Mouse (Mus musculus): Measurements from ENCODE around the gene Dnaaf2.
"Not testable (repeated sequence)": the region's sequence is repeated elsewhere in the genome, so short reads cannot be mapped to it uniquely, and the experiment has no call there.

Gene Dnaaf2

GRCm38 (mm10) chr12:69197378-69198163, 658 bp downstream of the Dnaaf2 start:
- DNase-seq = peak; percentile 54

DNA sequence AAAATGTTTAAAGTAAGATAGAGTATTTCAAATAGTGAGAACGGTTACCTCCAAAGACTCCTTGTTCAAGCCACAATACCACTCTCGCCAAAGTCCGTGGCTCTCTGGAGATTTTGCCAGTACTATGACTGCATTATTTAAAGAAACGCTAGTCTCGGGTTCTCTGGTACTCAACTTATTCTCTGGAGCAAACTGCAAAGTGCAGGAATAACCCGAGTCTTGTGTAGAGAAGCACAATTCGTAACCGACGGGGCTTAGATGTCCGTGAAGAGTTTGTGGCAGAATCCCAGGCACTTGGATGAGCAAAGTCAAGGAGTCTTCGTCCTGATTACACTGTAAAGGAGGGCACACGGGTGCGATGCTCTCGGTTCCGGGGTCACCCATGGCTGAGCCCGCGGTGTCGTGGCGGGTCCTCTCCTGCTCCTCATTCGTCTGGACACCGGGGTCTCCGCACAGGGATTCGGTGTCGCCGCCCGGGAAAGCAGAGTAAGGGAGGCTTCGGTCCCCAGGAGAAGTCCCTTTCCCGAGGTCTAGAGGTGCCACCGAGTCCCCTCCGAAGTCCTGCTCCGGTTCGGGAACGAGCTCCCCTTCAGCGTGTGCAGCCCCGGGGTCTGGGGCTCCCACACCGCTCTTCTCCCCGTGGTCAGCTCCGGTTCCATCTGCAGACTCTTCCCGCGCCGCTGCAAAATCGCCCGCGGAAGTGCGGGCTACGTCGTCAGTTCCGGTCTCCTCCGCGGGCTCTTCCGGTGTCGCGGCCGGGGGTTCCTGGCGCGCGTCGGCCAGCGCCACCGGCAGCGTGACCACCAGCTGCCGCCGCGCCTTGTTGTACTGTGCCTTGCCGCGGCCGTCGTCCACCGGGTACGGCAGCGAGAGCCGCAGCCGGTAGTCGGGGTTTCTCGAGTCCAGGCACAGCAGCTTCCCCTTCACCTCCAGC, 1.5 kb downstream of the Dnaaf2 start, which contains the start of gene Gm49383:
Gm49383 (minus strand) TSS at position 661 of the 934 bp plus-strand sequence.
- peak; percentile 61 for DNase-seq

GRCm38 (mm10) chr12:69192637-69193036, 5.6 kb downstream of the Dnaaf2 start:
- DNase-seq = no peak

DNA sequence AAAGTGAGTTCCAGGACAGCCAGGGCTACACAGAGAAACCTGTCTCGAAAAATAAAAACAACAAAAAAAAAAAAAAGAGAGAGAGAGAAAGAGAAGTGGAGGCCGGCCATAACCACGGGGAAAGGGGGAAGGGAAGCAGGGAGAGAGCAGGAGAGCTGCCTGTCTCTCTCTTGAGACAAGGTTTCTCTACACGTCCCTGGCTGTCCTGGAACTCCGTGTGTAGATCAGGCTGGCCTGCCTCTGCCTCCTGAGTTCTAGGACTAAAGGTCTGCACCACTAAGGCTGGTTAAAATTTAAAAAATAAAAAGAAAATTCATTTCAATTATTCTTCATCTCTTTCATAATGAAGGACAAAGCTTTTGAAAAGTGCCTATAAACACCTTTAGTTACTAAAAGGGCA, 6.8 kb downstream of the Dnaaf2 start:
- no peak for DNase-seq

DNA sequence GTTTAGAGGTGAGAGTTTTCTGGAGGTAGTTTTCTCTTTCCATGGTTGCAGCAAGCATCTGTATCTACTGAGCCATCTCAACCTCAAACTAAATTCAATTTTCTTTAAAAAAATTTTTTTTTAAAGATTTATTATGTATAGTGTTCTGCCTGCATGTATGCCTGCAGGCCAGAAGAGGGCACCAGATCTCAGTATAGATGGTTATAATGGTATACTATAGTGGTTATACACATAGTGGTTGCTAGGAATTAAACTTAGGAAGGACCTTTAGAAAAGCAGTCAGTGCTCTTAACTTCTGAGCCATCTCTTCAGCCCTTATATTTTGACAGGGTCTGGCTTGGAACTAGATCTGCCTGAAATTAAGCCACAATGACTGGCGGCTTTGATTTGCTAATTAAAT, 7.7 kb downstream of the Dnaaf2 start:
- no peak for DNase-seq

- no peak for DNase-seq
Measured at GRCm38 (mm10) chr12:69190074-69190473, 8.2 kb downstream of the Dnaaf2 start.

DNA sequence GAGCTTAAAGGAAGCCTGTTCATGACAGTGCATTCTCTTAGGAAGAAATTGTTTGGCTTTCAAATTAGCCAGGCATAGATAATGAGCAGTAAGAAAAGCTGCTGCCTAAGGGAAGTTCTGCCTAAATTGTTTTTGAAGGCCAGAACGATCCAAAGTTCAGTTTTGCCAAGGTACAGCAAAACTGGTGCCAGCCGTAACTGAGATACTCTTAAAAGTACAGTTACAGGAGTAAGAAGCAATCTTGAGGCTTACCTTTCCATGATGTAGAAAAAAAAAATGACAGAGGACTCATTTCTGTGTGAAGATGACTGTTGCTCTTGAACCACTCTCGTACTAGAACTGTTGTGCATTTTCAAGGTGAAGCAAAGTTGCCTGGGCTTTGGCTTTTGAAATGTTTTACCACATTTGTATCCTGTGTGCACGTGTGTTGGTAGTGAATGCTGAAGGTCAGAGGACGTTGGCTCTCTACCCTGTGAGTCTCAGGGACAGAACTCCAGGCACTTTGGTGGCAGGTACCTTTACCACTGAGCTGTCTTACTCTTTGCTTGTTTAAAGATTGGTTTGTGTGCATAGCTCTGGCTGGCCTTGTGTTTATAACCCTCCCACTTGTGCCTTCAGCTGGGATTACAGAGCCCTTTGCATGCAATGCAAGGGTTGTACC, 11.3 kb downstream of the Dnaaf2 start:
- DNase-seq = no peak

DNA sequence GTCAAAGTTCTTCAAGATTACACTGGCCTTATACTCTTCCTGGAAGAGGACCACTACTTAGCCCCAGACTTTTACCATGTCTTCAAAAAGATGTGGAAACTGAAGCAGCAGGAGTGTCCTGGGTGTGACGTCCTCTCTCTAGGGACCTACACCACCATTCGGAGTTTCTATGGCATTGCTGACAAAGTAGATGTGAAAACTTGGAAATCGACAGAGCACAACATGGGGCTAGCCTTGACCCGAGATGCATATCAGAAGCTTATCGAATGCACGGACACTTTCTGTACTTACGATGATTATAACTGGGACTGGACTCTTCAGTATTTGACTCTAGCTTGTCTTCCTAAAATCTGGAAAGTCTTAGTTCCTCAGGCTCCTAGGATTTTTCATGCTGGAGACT, 12.9 kb downstream of the Dnaaf2 start:
- no peak for DNase-seq

- no peak for DNase-seq
Measured at GRCm38 (mm10) chr12:69184342-69185295, 13.6 kb downstream of the Dnaaf2 start.

DNA sequence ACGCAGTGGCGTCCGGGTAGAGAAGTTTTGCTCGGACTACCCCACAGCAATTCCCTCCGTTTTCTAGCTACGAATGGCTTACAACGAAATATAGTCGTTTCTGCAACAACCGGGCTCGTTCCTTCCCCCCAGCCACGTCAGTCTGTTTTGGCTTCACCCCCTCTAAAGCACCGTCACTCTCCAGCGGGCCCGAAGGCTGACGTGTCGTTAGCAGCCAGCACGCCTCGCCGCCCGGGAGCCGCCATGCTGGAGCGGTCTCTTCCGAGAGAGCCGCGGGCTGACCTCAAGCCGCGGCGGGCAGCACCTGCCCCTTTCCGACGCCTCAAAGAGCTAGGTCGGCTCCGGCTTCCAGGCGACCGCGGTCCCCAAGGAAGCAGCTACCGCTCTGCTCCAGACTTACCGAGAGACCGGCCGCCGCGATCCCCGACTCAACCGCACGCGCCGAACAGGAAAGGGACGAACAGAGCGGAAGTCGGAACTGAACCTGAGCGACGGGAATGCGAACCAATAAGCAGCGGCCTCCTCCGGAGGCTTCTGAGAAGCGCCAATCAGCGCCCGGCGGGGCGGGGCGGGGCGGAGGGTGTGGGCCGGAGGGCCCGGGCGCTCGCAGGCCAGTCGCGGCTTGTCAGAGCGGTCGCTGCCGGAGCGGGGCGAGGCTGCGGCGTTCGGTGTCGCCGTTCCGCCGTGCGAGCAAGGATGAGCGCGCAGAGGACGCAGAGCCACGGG, 14.5 kb downstream of the Dnaaf2 start, which contains the start of the genes Rpl36al and Mgat2:
Rpl36al (minus strand) TSS at position 501 of the 726 bp plus-strand sequence.
Mgat2 (plus strand) TSS at position 575 of the 726 bp plus-strand sequence.
- peak; percentile 98 for DNase-seq

DNA sequence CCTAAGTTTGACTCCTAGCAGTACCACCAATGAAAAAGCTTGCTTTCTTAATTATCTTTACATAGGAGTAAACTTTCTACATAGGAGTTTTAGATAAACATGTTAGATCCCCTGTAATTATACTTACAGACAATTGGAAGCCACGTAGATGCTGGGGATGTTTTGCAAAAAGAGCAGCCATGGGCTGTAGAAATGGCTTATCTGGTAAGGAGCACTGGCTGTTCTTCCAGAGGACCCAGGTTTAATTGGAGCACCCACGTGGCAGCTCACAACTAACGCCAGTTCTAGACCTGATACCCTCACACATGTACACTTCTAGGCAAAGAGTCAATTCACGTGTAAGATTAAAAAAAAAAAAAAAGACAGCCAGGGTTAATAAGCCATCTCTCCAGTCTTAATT, 16.4 kb downstream of the Dnaaf2 start:
- DNase-seq = no peak

DNA sequence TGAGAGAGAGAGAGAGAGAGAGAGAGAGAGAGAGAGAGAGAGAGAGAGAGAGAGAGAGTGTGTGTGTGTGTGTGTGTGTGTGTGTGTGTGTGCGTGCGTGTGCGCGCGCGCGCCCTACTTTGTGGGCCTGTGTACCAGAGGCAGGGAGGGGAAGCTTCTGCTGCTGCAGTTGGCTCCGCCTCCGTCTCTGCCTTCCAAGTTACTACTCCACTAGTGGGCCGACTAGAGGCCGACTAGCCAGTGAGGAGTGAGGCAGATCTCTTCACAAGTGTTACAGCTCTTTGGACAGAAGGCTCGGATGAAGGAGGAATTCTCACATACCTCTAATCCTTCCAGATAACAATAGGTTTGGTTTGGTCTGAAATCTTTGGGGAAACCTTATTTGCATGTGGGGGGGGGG, 18.9 kb downstream of the Dnaaf2 start:
- no peak for DNase-seq

DNA sequence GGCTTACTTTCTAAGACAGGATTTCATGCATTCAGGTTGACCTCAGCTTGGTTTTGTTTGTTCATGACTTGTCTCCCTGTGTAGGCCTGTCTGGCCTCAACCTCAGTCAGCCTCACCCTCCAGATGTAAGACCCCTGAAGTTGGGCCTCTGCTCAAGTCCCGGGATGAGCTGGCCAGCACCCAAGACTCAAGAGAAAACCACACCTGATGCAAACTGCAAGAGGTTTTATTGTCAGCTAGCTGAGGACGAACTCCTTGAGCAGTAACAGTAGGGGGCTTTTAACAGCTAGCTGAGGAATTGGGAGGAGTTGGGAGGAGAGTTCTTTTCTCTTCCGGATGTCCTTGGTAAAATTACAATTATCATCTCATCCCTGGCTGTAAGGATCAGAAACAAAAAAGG, 20.7 kb downstream of the Dnaaf2 start:
- DNase-seq = no peak

GRCm38 (mm10) chr12:69175975-69176374, 22.3 kb downstream of the Dnaaf2 start:
- no peak for DNase-seq

DNA sequence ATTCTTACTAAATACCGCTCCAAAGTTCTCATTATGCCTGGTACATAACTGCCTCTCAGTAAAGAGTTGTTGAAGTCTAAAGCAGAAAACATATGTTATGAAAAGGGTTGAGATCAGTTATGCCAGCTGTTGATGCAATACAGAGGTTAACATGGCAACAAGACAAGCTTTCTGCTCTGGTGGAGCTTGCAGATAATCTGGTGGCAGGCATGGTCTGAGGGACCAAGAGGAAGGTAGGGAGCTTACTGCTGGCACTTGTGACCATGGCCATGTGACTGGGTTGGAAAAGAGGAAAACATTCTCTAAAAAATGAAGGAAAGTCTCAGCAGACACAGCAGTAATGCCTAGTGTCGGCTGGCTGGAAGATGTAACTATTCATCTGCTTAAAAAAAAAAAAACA, 26.9 kb downstream of the Dnaaf2 start:
- no peak for DNase-seq

DNA sequence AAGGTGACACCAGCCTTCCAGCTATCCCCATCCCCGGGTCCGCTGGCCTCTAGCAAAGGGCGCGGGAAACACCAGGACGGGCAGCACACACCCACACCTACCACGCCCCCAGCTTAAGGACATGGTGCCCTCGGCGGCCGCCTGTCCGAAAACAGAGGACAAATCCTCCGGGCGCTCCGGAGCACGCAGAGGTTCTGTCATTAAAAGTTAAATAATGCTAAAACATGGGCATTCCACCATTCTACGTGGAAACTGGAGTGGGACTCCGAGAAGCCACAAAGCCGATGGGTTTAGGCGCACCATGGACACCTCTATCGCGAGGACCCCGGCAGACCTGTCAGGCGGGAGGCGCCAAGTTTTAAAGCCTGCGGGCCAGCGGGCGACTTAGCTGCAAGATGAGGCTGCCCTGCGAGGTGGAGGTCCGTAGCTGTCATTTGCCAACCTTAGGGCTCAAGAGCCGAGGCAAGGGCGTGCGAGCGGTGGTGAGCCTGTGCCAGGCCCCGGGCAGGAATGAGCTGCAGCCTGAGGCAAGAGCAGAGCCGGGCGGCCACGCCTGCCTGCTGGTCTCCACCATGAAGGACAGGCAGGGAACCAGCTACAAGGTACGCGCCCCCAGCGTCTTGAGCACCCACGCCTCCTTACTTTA, 29.6 kb downstream of the Dnaaf2 start, which contains the start of gene Lrr1:
Lrr1 (plus strand) TSS at position 354 of the 646 bp plus-strand sequence.
- peak; percentile 84 for DNase-seq

- no peak for DNase-seq
Measured at GRCm38 (mm10) chr12:69167656-69168460, 30.4 kb downstream of the Dnaaf2 start.

- DNase-seq = not testable (repeated sequence)
Measured at GRCm38 (mm10) chr12:69166861-69167581, 31.2 kb downstream of the Dnaaf2 start.

DNA sequence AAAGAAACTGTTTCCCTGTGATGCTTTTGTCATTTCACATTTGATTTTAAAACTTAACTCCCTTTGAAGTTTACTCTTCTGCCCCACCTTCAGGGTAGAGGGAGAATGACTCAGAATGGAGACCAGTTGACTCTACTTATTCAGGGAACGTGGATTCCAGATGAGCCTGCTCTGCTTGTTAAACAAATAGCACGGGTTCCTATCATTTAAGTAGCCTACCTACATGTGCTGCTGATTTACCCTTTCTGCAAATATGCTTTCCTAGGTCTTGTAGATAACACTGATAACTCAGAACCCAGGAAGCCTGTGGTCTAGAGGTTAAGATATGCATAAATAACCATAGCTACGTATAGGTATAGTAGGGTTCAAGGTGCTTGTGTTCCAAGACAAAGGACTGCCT, 33.3 kb downstream of the Dnaaf2 start:
- no peak for DNase-seq
